Mouse (Mus musculus) kidney, adult 2 months (tissue): ENCODE data around the gene Bcl2l10.

ENCODE experiments used
- CTCF ChIP-seq: fragments of 200-500 bp; conservative IDR thresholded peaks from 2 replicates; pipeline ENCODE4 v1.5.1; 2011; ENCODE audit warnings: low read depth, mild to moderate bottlenecking, control low read depth, low read length, moderate library complexity, mixed read lengths; ENCODE audit not compliant: insufficient read depth, insufficient read length
- POLR2A ChIP-seq: fragments of 200-500 bp; IDR thresholded peaks from one replicate; pipeline ENCODE4 v1.6.1; 2011; ENCODE audit warnings: low read depth, low read length, control low read depth

GRCm38 (mm10) chr9:75375606-75376005, 28.0 kb downstream of the Bcl2l10 start:
- TF ChIP-seq CTCF = no peak
- no peak for TF ChIP-seq POLR2A
